Mouse (Mus musculus) liver, embryonic 14.5 days (tissue): ENCODE data around the gene Fam186b.

Experiments used
- CTCF ChIP-seq: IDR thresholded peaks from 2 replicates; pipeline ENCODE4 v1.5.1; 2016; ENCODE audit warnings: antibody characterized with exemption, low read depth, control low read depth
- EP300 ChIP-seq: IDR thresholded peaks from 2 replicates; pipeline ENCODE4 v1.6.1; 2016; ENCODE audit warnings: antibody characterized with exemption, low read depth

DNA sequence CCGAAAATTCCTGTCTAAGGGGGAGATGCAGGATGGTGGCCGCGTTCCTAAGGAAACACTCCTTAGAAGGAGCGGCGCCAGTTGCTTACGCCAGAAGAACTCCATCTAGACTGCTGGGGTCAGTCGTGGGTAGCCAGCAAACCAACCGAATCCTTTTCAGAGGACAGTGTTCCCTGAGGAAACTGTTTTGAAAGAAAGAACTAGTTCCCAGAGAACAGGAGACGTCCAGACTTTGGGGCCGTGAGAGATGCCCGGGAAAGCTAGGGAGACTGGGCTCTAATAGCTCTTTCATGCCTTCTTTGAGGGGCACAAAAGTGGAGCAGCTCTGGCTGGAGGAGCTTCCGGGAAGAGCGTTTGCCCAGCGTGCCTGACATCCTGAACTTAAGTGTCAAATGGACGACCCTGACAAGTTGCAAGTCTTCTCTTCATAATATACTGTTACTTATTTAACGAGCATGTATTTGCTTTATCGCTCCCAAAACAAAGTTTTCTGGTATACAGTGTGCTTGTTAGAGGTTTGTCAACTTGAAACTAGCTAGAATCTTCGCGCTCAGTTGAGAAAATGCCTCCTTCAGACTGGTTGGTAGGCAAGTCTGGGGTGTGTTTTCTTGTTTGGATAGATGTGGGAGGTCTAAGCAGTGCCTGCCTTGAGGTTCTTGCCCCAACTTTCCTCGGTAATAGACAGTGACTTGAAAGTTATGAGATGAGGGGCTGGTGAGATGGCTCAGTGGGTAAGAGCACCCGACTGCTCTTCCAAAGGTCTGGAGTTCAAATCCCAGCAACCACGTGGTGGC lies 43.1 kb downstream of the Fam186b start:
- TF ChIP-seq CTCF (no peak), EP300 (no peak)
